17 mouse cellular contexts compared by ENCODE assay signal in genomic region chr15:11100917-11101316, GRCm38 (mm10). TPM values are rescaled to one million over a fixed set of nuclear protein-coding genes. Genes with fewer than 3 reads are reported as not detected.
"Had no signal": no experiment of that assay in that cellular context is flagged by ENCODE, and none has a peak within 500 bp of the region (broad histone marks: within the 10 kb centered on the region; RNA-seq: fewer than 3 reads in every experiment).

No protein-coding gene starts in this region.

- H3K27me3 ChIP-seq: kidney, embryonic 15.5 days; liver, embryonic 13.5 days; neural tube, embryonic 13.5 days had no signal

- H3K36me3 ChIP-seq: kidney, embryonic 15.5 days; liver, embryonic 13.5 days; neural tube, embryonic 13.5 days had no signal

- H3K27ac ChIP-seq: kidney, embryonic 15.5 days; left cerebral cortex, adult 2 months; liver, embryonic 13.5 days; neural tube, embryonic 13.5 days had no signal

- H3K9me3 ChIP-seq: kidney, embryonic 15.5 days; liver, embryonic 13.5 days; neural tube, embryonic 13.5 days had no signal

- H3K4me2 ChIP-seq: kidney, embryonic 15.5 days; liver, embryonic 13.5 days; neural tube, embryonic 13.5 days had no signal

- H3K4me1 ChIP-seq: liver, embryonic 13.5 days had no signal

- DNase-seq: kidney, adult 11 months; kidney, adult 8-10 months; kidney, postnatal 10 days; kidney, postnatal 36 days; layer of hippocampus, postnatal 36 days; liver, embryonic 13.5 days; lung, adult 2 months; lung, postnatal 14 days; lung, postnatal 4 days; thymus, adult 18-20 months; thymus, postnatal 36 days had no signal

- H3K9ac ChIP-seq: kidney, embryonic 15.5 days; liver, embryonic 13.5 days; neural tube, embryonic 13.5 days had no signal

- H3K4me3 ChIP-seq: kidney, embryonic 15.5 days; left cerebral cortex, adult 2 months; liver, embryonic 13.5 days; myocyte; neural tube, embryonic 13.5 days had no signal

RNA-seq across cellular contexts. Expression of gene Adamts12, which starts 36.3 kb away (rescaled TPM):
- total RNA-seq: monocyte, adult 5-6 weeks; neutrophil, adult 5-6 weeks had no signal
